ENCODE assay signal across 19 mouse cellular contexts in genomic region chr6:120860079-120860478, GRCm38 (mm10).
"Had no signal": no experiment of that assay in that cellular context is flagged by ENCODE, and none has a peak within 500 bp of the region (broad histone marks: within the 10 kb centered on the region; RNA-seq: fewer than 3 reads in every experiment).

No protein-coding gene starts in this region.

- ATAC-seq: midbrain, embryonic 13.5 days; midbrain, embryonic 15.5 days had no signal

- H3K27ac ChIP-seq: macrophage; midbrain, embryonic 13.5 days; midbrain, embryonic 15.5 days; neural tube, embryonic 13.5 days; neural tube, embryonic 15.5 days had no signal

- H3K4me2 ChIP-seq: lung, embryonic 14.5 days; midbrain, embryonic 11.5 days; midbrain, embryonic 13.5 days; midbrain, embryonic 15.5 days; neural tube, embryonic 13.5 days; neural tube, embryonic 15.5 days had no signal

- H3K9ac ChIP-seq: lung, embryonic 14.5 days; midbrain, embryonic 13.5 days; midbrain, embryonic 15.5 days; neural tube, embryonic 13.5 days; neural tube, embryonic 15.5 days had no signal

- H3K9me3 ChIP-seq: midbrain, embryonic 13.5 days; midbrain, embryonic 15.5 days; neural tube, embryonic 13.5 days; neural tube, embryonic 15.5 days had no signal

- H3K4me3 ChIP-seq: megakaryocyte, embryonic 14.5 days; midbrain, embryonic 13.5 days; midbrain, embryonic 15.5 days; neural tube, embryonic 13.5 days; neural tube, embryonic 15.5 days had no signal

- DNase-seq: lung, adult 18-20 months; lung, embryonic 14.5 days; lung, postnatal 10 days; lung, postnatal 36 days; retina, postnatal 1 day; right cerebral cortex, adult 18-20 months; right cerebral cortex, postnatal 25 days; right cerebral cortex, postnatal 4 days; spleen, adult 18-20 months; thymus, adult 18-20 months; thymus, postnatal 14 days; thymus, postnatal 36 days had no signal

- H3K27me3 ChIP-seq: megakaryocyte, embryonic 14.5 days; midbrain, embryonic 13.5 days; midbrain, embryonic 15.5 days; neural tube, embryonic 13.5 days; neural tube, embryonic 15.5 days had no signal
